Mouse (Mus musculus) skeletal muscle tissue, adult 2 months (tissue): ENCODE results near the gene Mr1.

Experiments
- DNase-seq: peaks from one replicate; pipeline ENCODE4 v3.0.0-alpha.2; 2012; ENCODE audit warnings: low read depth, low spot score

Mr1 gene

DNA sequence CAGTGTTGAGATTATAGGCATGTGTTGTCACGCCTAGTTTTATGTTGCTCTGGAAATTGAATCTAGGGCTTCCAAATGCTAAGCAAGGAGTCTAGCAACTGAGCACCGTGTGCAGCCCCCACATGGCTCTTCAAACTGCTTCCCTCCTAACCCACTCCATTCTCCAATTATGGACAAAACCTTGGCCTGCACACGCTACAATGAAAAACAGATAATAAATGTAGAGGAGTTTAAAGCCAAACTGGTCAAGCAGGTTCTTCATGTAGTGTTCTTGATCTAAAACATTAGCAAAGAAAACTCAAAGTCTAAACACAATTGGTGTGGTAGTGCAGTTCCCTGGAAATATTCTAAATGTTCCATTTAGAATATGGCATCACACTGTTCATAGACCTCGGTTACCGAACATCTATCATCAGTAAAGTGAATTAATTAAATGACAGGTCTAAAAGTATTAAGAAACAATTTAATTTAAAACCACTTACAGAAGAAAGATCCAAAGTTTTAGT, 19.1 kb downstream of the Mr1 start:
- no peak for DNase-seq

DNA sequence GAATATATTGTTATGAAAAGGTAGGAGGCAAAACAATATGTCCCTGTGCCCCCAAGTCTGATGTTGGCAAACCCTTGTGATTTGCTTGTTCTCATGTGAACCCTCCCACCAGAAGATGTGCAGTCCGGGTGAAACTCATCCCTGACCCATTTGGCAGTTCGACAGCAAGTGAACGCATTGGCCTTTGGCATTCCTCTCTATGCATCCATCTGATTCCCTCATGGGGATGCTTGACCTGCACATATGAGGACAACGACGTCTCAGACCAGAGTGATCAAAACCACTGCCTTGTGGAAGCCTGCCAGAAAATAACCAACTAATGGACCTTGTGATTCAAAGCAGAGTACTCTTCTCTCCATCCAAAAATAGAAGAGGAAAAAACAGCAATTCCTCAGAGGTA, 19.9 kb downstream of the Mr1 start:
- DNase-seq = peak; percentile 74

DNA sequence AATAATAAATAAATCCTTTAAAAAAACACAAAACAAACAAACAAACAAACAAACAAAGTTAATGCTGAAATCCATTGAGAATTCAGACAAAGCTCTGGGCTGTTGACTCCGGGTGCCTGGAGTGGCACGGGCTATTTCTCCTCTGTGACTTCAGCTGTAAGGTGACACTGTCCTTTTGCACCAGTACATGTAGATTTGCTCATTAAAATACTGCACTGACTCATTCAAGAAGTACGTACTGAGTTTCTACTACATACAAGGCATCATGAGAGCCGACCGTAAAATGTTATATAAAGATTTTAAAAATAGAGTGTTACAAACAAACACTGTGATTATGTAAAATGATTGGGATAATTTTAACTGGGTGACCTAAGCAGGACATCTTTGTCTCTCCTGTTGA, 22.2 kb downstream of the Mr1 start:
- DNase-seq = peak; percentile 88

DNA sequence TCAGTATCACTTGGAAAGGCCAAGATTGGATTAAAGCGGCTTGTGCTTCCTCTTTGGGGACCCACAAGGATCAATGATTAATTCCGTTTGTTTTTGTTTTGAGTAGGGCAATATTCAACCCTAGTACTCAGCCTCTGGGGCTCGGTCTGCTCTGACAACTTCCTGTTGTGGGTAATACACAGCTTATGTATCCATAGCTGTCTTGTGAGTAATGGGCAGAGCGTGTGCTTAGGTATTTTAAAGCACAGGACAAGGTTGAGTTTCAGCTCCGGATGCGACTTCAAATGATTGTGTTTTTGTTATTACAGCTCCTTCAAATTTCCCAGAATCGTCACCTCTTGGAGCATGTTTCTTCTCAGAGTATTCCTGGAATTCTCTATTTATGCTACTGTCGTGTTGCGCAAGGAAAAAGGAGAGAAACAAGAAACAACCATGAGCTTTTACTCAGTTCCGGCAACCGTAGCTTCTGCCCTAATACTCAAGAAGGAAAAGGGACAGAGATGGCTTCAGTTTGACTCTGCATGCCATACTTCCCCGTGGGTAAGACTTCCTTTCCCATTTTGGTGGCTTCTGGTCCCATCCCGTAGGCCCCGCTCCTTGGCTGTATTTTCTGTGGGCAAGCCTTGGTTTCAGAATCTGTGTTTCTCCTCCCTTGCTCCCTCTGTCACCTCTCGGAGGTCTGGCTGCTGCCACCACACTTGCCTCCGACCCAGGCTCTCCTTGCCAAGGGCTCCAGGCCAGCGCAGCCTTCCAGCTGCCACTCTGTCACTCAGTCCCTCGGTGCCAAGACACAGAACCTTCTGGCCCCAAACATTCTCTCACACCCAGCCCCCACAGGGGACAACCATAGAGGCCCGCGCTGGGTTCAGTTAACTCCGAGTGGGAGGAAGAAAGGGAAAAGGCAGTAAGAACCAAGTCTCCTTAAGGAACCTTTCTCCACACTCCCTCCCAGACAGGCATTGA, 24.4 kb downstream of the Mr1 start:
- DNase-seq = peak; percentile 94

DNA sequence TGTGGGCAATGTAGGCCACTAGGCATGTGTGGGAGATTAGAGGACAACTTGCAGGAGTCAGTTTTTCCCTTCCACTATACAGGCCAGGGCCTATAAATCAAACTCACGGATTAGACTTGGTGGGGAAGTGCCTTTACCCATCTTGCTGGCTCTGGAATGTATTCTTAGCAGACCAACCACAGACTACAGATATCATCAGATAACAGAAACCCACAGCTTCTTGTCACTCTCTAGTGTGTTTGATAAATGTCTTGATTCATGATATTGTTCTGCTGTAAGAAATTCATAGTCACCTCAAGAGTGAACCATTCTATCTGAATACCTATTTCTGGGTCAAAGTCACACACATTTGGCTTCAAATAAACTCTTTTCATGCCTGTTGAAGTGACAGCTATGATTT, 26.9 kb downstream of the Mr1 start:
- no peak for DNase-seq

DNA sequence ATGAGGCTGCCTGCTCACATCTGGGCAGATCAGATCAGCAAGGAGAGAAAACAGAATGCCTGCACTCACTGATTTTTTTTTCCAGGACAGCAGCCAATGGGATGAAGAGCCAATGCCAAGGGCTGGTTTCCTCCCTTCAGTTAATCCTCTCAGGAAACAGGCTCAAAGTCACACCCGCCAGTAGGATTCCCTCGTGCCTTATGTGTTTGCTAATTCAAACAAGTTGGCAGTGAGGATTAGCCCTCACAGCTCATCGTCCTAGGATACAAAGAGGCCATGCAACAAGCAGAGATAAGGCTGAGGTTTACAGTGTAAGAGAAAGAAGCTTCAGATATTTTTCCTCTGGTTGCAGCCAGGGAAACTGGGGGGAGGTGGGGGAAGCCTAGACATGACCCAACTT, 32.7 kb downstream of the Mr1 start:
- DNase-seq = no peak

DNA sequence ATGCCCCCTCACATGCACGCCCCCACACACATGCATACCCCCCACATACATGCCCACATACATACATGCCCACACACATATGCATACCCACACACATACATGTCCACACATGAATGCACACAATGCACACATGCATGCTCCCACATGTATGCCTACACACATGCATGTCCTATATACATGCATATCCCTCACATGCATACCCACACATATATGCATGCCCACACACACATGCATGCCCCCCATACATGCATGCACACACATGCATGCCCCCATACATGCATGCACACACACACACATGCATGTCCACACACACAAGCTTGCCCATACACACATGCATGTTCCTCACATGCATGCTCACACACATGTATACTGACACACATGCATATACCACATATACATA, 33.7 kb downstream of the Mr1 start:
- no peak for DNase-seq

DNA sequence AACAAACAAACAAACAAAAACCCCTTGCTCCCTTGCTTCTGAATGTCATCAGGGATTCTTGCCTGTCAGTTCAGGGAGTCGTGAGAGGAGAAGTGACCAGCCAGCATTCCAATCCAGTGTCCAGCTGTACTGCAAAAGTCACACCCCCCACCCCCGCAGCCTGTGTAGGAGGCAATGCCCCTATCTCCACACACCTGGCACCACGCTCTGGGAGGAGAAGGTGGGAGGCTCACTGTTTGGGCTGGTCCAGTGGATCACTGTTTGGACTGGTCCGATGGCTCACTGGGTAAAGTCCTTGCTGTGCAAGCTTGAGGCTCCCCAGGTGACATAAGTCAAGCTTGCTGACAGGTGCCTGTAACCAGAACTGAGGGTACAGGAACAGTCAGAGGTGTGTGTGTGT, 34.5 kb downstream of the Mr1 start:
- no peak for DNase-seq

DNA sequence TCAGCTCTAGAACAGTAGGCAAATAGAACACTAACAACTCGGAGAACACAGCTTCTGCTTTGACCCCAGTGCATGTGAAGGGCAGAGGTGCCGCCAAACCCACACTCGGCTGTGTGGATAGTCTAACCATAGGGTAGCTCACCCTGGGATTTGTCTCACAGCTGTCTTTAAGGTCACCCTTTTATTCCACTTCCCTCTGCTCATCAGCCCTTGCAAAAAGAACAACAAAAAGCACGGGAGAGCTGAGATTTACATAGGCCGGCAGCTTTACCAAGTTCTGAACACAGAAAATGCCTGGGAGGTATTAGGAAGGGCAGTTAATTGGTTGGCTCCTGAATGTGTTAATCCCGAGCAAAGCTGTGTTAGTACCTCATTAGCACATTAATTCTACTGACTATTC, 35.1 kb downstream of the Mr1 start:
- no peak for DNase-seq

DNA sequence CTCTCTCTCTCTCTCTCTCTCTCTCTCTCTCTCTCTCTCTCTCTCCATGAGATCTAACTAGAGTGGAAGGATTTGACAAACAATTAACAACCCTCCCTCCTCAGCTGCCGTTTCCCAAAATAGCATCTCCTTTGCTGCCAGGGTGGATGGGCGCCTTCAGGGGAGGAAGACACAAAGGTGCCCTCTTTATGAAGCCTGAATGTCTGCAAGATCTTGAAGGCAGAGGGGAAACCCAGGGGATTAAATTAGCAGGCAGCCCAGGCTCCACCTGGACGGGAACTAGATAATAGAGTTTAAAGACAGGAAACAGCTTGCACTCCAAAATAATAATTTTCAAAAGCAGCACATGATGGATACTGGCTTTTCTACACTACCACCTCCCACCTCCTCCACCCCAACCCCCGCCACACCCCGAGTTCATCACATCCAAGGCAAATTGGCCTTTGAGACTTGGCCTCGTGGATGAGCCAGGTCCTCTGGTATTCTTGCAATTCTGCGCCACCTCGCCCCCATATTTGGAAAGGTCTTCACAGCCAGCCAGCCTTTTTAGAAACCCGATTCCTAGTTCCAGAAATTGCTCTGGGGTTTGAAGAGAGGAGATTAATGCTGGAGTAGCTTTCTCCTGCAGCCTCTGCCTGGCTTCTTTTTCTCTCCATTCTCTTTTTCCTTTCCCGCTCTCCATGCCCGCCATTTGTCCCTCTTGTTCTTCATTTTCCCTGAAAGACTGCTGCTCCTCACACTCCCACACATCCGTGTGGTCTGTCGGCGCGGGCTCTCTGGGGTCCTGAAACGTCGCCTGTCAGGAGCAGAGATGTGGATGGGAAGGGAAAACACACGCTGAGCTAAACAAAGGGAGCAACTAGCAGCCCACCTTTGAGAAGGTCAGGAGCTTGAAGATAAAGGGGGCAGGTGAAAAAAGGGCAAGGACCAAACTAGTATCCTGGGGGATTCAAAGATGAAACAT, 36.9 kb downstream of the Mr1 start:
- DNase-seq = peak; percentile 58

DNA sequence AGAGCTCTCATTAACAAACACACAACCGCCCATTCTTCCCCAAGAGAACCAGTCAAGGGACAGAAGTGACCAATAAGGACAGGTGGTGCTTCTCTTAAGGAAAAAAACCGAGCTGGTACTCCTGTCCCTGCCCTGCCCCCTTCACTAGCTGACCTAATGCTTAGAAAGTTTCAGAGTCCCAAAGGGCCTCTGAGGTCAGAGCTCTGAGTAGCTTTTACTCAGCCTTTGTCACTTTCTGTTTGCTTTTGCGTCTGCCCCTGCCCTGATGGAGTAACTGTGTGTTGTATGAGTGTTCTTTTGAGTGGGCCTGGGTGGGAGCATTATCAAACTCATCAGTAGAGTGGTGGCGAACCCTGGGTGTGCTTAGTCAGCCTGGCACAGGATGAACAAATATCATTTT, 38.2 kb downstream of the Mr1 start:
- peak; percentile 45 for DNase-seq

DNA sequence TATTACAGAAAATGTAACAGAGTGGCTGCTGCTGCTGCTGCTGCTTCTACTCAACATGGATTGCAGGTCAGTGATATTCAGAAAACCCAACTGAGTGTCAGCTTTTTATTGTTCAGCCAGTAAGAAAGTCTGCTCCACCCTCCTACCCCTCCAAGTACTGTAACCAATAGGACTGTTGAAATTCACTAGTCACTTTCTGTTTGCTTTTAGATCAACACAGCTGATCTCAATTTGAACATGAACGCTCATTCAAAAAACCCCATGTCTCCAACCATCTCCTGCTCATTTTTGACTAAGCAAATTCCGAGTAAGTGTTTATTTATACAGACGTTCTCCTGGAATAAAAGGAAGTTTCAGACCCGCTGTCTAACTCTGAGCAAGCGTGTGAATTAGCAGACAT, 38.8 kb downstream of the Mr1 start:
- no peak for DNase-seq

DNA sequence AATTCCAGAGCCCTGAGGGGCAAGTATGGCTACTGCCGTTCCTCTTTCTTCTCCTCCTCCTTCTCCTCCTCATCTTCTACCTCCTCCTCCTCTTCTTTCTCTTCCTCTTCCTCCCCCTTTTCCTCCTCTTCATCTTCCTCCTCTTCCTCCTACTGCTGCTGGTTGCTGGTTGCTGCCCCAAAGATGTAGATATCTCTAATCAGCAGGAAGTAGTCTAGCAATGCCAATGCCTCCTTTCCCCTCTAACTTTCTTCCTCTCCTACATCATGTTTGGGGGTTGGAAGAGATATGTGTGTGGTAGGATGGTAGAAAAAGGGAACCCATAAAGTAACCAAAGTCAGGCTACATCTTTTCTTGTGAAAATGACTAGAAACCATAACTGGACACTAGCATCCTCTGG, 40.3 kb downstream of the Mr1 start:
- DNase-seq = no peak

DNA sequence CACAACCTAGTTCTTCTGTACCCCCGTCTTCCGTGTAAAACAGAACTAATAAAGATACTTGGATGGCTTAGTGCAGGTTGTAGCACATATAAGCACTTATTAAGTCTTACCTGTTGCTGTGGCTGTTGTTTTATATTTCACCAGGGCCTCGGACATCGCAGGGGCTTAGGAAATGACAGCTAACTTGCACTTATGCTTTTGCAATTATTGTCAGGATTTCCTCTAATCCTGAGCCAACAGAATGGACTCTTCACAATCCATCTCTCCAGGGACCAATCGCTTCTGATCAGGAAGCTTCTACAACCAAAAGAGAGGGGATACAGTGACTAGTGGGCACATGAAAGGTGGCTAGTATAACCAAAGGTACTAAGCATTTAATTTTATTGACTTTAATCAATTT, 42.6 kb downstream of the Mr1 start:
- DNase-seq = no peak

DNA sequence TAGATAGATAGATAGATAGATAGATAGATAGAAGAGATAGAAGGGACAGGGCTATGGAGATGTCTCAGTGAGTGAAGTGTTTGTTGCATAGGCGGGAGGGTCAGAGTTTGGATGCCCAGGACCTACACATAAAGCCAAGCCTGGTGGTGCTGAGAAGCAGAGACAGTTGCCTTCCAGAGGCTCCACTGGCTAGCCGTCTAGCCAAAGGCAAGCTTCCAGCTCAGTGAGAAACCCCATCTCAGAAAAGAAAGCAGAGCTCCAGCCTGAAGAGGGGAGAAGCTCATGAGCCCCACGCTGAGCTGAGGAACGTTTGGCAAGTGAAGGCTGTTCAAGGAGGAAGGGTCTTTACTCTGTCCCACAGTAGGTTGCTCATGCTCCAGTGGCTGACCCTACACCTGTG, 44.0 kb downstream of the Mr1 start:
- DNase-seq = no peak

DNA sequence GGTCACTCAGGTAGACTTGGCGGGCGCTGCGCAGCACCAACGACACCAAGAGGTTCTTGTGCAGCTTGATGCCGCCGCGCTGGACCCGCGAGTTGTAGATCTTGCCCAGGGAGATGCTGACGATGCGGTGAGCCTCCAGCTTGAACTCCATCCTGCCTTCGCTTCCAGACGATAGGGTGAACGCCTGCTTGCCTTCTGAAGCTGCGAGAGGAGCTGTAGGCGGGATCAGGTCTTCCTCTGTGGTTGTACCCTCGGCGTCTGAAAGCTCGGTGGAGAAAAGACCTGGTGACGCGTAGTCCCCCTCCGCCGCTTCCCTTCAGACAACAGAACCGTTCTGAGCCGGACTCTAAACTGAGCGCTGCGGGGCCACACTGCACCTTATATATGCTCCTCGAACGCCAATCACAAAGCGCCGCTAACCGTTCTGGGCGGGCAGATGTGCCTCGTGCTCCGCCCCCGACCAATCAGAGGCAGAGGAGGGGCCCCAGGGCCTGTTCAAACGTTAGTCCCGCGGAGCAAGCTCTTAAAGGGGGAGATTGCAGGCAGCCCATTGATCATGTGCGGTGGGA, 47.2 kb downstream of the Mr1 start, which contains the start of gene Ier5:
Gene Ier5 (minus strand): TSS at position 357 of the 569 bp plus-strand sequence.
- peak; percentile 97 for DNase-seq

DNA sequence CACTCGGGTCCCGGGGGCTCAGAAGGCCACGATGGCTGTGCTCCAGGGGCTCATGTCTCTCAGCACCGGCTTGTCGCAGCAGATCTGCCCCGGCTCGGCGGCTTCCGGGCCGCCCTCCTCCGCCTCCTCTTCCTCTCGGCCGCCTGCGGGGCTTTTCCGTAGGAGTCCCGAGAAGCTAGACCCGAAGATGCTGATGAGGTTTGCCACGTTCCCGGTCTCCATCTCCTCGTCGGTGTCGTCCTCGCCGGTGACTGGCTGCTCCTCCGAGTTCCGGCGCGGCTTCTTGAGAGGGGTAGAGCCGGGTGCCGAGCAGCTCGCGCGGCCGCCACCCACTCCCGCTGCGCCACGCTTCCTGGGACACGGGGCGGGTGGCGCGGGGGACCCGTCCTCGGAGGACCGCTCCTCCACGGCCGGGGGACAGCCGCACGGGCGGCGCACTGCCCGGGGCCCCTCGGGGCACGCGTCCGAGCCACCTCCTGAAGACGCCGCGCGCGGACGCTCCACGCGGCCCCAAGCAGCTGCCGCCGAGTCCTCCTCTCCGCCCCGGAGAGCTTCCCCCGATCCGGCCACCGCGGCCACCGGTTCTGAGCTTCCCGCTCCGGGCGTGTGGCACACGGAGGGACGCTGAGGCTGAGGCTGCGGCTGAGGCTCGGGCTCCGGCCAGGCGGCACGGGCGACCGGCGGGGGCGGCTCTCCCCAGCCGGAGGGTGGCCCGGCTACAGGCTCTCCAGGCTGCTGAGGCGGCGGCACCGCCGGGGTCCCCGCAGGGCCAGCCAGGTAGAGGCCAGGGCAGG, 47.9 kb downstream of the Mr1 start:
- peak; percentile 34 for DNase-seq

DNA sequence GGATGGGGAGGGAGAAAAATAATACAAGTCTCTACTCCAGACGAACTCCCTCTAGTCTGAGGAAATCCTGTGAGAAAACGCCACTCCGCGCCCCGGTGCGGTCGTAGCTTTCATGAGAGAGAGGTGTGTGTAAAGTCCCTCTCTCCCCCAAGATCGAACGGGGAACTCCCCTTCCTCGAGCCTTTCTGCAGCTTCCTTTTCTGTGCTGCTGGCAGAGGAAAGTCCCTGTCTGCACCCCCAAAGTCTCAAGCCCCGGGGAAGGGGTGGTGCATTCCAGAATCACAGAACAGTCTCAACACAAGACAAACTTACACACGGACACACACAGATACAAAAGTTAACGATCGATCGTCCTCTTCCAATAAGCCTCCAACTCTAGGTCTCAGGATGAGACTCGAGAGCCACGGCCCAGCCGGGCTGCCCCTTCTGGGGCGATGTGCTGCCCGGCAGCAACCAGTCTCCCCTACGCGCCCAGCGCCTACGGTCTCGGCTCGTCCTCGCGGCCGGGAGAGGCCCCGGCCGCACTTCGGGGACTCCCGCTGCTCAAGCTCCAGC, 48.6 kb downstream of the Mr1 start:
- peak; percentile 28 for DNase-seq

DNA sequence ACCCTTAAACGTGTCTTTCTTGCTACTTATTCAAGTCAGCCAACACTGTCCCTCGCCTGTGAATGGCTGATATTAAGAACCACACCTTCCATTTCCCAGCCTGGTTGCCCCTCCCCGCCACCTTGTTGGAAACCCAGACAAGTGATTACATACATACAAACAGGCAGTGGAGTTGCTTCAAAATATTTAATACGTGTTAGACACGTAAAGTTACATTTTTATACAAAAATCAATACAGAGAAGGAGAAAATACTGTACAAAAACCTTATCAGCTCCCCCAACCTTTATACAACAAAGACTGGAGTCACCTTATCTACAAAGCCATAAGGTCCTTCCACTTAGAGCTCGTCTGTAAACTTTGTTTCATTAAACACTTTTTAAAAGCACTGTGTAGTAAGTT, 49.3 kb downstream of the Mr1 start:
- DNase-seq = no peak

DNA sequence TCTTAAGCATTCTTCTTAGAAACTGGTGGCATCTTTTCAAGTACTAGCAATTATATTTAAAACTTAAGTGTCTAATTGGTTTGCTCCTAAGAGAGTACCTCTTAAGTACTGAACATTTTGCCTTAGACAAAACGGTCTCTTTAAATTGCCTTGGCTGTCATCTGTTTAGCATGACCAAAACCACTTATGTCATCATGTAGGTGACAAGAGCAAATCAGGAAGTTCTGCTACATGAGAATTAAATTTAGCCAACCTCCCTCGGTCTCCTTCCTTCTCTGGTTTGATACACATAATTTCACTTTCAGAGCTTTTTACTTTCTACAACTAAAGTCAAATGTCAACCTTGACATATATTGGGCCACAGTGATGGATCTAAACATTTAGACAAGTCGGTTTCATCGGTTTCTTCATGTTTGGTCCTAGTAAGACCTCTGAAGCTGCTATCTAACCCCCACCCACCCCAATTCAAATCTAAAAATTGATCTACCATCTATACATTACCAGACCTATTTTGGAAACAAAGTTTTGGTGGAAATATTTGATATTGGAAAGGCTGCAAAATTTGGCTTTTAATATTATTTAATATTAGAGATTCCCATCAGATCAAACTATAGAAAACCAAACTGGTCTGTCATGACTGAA, 49.9 kb downstream of the Mr1 start:
- no peak for DNase-seq
